Mouse (Mus musculus) adrenal gland, postnatal 0 days (tissue): ENCODE measurements around the gene Olfr1388. TPM values are rescaled to one million over a fixed set of nuclear protein-coding genes. Genes with fewer than 3 reads are reported as not detected.

Experiments
- polyA plus RNA-seq: library from polyadenylated mRNA; unstranded; fragments of >200 nt; fragmentation: Nextera tagmentation; extraction: Ambion mirVana; gene quantifications from 2 replicates; pipeline ENCODE4 v1.2.1, GENCODE M21; 2015

The Olfr1388 gene
- polyA plus RNA-seq: not detected in 2 replicates

DNA sequence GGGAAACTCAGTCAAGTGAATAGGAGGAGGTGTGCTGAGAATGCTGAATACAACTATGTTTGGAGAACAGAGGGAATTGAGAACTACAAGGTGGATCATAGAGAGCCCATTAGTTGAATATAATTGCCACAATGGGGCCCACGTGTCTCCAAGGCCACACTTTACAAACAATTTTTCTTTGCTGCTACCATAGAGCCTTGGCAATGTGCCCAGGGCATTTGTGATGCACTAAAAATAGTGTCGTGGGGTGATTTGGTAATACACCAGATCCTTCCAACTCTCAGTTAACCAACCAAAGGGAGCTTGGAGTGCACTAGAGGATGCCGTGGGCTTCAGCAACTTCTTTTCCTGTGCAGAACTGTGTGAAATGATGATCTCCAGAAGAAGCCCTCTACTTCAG, at the start of gene Olfr1388:
Olfr1388 (plus strand) TSS at position 214 of the 400 bp plus-strand sequence.

DNA sequence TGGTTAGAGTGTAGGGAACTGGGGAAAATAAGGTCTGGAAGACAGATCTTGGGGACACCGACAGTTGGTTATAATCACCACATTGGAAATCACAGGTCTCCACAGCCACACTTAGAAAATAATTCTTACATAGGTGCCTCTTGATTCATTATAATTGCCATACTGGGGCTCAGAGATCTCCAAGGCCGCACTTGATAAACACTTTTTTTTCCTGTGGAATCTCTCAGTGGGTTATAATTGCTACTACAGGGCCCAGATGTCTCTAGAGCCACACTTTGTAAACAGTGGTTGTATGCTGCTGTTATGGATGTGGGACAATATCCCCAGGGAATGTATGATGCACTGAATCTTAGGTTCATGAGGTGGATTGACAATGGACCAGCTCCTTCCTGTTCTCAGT, 13.7 kb upstream of the Olfr1388 start, which contains the start of gene Olfr1389:
Olfr1389 (plus strand) TSS at position 301 of the 400 bp plus-strand sequence.

GRCm38 (mm10) chr11:49455043-49455442, 18.6 kb downstream of the Olfr1388 start, which contains the start of gene Olfr1387:
Olfr1387 (plus strand) TSS chr11:49455343.

DNA sequence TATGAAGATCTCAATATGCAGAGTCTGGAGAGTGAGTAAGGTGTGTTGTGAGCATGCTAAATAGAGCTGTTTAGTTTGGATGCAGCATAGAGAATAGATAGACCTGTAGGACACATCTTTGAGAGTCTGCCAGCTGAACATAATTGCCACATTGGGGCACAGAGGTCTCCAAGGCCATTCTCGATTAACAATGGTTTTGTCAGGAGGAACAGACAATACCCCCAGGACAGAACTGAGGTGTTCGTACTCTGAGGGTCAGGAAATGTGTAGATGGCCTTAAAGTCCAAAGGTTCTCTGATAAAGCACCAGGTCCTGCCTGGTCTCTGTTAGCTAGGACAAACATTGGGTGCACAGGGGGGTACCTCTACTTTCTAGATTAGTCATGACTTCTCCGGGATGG, 28.3 kb downstream of the Olfr1388 start, which contains the start of gene Olfr1386:
Olfr1386 (plus strand) TSS at position 301 of the 400 bp plus-strand sequence.

GRCm38 (mm10) chr11:49488770-49489169, 52.3 kb downstream of the Olfr1388 start, which contains the start of gene Olfr1385:
Olfr1385 (plus strand) TSS chr11:49489070.

Other genes starting within 250 kb of the Olfr1388 start
- 1.8 and 5.9 TPM in 2 replicates for gene Btnl9, start 249.5 kb upstream of the Olfr1388 start, polyA plus RNA-seq
- gene Zfp62, start 233.3 kb upstream of the Olfr1388 start, polyA plus RNA-seq: 13.7 and 19.6 TPM in 2 replicates
- 46.9 and 73.3 TPM in 2 replicates for gene Mgat1, start 192.4 kb upstream of the Olfr1388 start, polyA plus RNA-seq
- 0.13 TPM in 1 of 2 replicates, not detected in the other for gene Olfr1393, start 158.3 kb upstream of the Olfr1388 start, polyA plus RNA-seq
- gene Olfr1392, start 151.3 kb upstream of the Olfr1388 start, polyA plus RNA-seq: 0.04 TPM in 1 of 2 replicates, not detected in the other
- not detected in 2 replicates for gene Olfr10, start 131.9 kb upstream of the Olfr1388 start, polyA plus RNA-seq
- not detected in 2 replicates for gene Olfr1391, start 113.9 kb upstream of the Olfr1388 start, polyA plus RNA-seq
- gene Olfr1390, start 101.4 kb upstream of the Olfr1388 start, polyA plus RNA-seq: not detected in 2 replicates
- gene Olfr1389, start 13.6 kb upstream of the Olfr1388 start, polyA plus RNA-seq: not detected in 2 replicates
- gene Olfr1387, start 18.7 kb downstream of the Olfr1388 start, polyA plus RNA-seq: not detected in 2 replicates
- gene Olfr1386, start 28.4 kb downstream of the Olfr1388 start, polyA plus RNA-seq: not detected in 2 replicates
- gene Olfr1385, start 52.4 kb downstream of the Olfr1388 start, polyA plus RNA-seq: not detected in 2 replicates
- gene Olfr1384, start 70.1 kb downstream of the Olfr1388 start, polyA plus RNA-seq: not detected in 2 replicates
- gene Olfr1383, start 83.0 kb downstream of the Olfr1388 start, polyA plus RNA-seq: not detected in 2 replicates
- gene Olfr1382, start 91.6 kb downstream of the Olfr1388 start, polyA plus RNA-seq: not detected in 2 replicates
- not detected in 2 replicates for gene Olfr1381, start 106.8 kb downstream of the Olfr1388 start, polyA plus RNA-seq
- not detected in 2 replicates for gene Olfr1380, start 120.3 kb downstream of the Olfr1388 start, polyA plus RNA-seq
- gene Flt4, start 172.6 kb downstream of the Olfr1388 start, polyA plus RNA-seq: 3.2 and 6.6 TPM in 2 replicates
- gene Scgb3a1, start 227.0 kb downstream of the Olfr1388 start, polyA plus RNA-seq: 0.47 and 0.92 TPM in 2 replicates